Mouse (Mus musculus) stomach, embryonic 14.5 days (tissue): ENCODE measurements at regions not wholly inside any gene's neighbourhood (a gene's known extent, or its start where the extent isn't known, plus 50 kb on each side); places are given as distances from the start of the nearest gene placed in this dataset.

Experiments used
- ATAC-seq: fragments of 200-750 bp; cut with Nextera tagmentation; 2 replicates; pipeline ENCODE4 v1.8.0; 2017; ENCODE audit warnings: low read depth, moderate TSS enrichment; ENCODE audit not compliant: insufficient number of reproducible peaks, insufficient read depth, low FRiP score
- H3K27ac ChIP-seq: fragments of 300-500 bp; sonication (generic); 2 replicates; pipeline ENCODE4 v1.5.1; 2014; ENCODE audit warnings: mild to moderate bottlenecking, low read length, moderate library complexity, mixed read lengths
- H3K27me3 ChIP-seq: fragments of 300-500 bp; sonication (generic); 2 replicates; pipeline ENCODE4 v1.6.1; 2014; ENCODE audit warnings: low read length, control low read depth, mixed read lengths; ENCODE audit not compliant: control insufficient read depth, insufficient read depth
- H3K36me3 ChIP-seq: fragments of 300-500 bp; sonication (generic); 2 replicates; pipeline ENCODE4 v1.6.1; 2014; ENCODE audit warnings: mild to moderate bottlenecking, control low read depth, low read length, moderate library complexity, mixed read lengths; ENCODE audit not compliant: control insufficient read depth, insufficient read depth
- H3K4me1 ChIP-seq: fragments of 300-500 bp; sonication (generic); 2 replicates; pipeline ENCODE4 v1.6.1; 2014; ENCODE audit warnings: low read length, control low read depth, mixed read lengths; ENCODE audit not compliant: control insufficient read depth, insufficient read depth
- H3K4me2 ChIP-seq: fragments of 300-500 bp; sonication (generic); replicated peaks from 2 replicates; pipeline ENCODE4 v1.6.1; 2014; ENCODE audit warnings: low read depth, low read length, control low read depth
- H3K4me3 ChIP-seq: fragments of 300-500 bp; sonication (generic); 2 replicates; pipeline ENCODE4 v1.5.1; 2014; ENCODE audit warnings: low read depth, low read length, control low read depth
- H3K9ac ChIP-seq: fragments of 300-500 bp; sonication (generic); replicated peaks from 2 replicates; pipeline ENCODE4 v1.6.1; 2014; ENCODE audit warnings: low read depth, mild to moderate bottlenecking, control low read depth, low read length, moderate library complexity, mixed read lengths
- H3K9me3 ChIP-seq: fragments of 300-500 bp; sonication (generic); 2 replicates; pipeline ENCODE4 v1.6.1; 2016; ENCODE audit warnings: low read depth, low read length, control low read depth; ENCODE audit not compliant: control insufficient read depth
- WGBS: fragments of 180-500 bp; shearing (Covaris S2); extraction: QIAGEN DNeasy Blood & Tissue Kit; methylation state at CpG from one replicate; pipeline ENCODE4 v1.1.7; 2014; 5-methylcytosine and 5-hydroxymethylcytosine counted together

DNA sequence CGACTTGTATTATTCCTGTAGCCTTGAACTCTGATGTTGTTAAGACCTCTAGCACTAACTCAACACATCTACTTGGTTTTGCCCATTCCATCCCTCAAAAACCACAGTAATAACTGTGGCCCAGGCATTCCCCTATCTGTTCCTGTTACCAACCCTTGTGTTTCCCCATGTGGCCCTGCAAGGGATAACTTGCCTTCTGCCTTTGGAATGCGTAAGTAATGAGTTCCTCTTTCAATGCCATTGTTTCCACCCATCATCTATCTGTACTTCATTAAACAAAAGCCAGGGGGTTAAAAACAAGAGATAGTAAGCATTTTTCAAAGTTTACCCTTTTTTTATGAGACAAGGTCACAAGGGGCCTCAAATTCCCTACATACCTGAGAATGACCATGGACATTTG is 60.5 kb upstream of the 1110032F04Rik start:
- H3K27ac ChIP-seq, result no peak overlapping the region
- no peaks in the 10 kb centered on the region for H3K4me1 ChIP-seq
- H3K9ac ChIP-seq, result no peak overlapping the region
- 88% methylated on average over 2 of the region's 2 CpGs for WGBS
- no peaks in the 10 kb centered on the region for H3K36me3 ChIP-seq
- H3K4me2 ChIP-seq, result no peak overlapping the region
- no peak overlapping the region for H3K4me3 ChIP-seq
- no peaks in the 10 kb centered on the region for H3K27me3 ChIP-seq
- H3K9me3 ChIP-seq, result no peaks in the 10 kb centered on the region
- ATAC-seq, result no peak

DNA sequence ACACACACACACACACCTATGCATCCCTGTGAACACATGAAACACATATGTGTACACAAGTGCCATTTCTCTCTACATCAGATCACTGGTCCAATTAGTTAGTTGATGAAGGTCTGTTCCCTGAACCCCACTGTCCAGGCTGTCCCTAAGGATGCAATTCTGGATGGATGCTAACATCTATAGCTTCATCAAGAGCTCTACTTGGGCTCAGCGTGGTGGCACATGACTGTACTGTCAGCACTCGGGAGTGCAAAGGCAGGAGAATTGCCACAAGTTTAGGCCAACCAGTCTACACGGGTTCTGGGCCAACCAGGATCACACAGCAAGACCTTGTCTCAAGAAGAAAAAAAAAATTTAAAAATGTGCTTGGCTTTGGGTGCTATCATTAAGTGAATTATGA is 55.9 kb upstream of the 1110032F04Rik start:
- no peak overlapping the region for H3K4me3 ChIP-seq
- no peaks in the 10 kb centered on the region for H3K36me3 ChIP-seq
- WGBS, result 88% methylated on average over 3 of the region's 3 CpGs
- H3K4me1 ChIP-seq, result no peaks in the 10 kb centered on the region
- H3K27me3 ChIP-seq, result no peaks in the 10 kb centered on the region
- H3K27ac ChIP-seq, result no peak overlapping the region
- H3K9me3 ChIP-seq, result no peaks in the 10 kb centered on the region
- no peak overlapping the region for H3K9ac ChIP-seq
- ATAC-seq, result no peak
- H3K4me2 ChIP-seq, result no peak overlapping the region

DNA sequence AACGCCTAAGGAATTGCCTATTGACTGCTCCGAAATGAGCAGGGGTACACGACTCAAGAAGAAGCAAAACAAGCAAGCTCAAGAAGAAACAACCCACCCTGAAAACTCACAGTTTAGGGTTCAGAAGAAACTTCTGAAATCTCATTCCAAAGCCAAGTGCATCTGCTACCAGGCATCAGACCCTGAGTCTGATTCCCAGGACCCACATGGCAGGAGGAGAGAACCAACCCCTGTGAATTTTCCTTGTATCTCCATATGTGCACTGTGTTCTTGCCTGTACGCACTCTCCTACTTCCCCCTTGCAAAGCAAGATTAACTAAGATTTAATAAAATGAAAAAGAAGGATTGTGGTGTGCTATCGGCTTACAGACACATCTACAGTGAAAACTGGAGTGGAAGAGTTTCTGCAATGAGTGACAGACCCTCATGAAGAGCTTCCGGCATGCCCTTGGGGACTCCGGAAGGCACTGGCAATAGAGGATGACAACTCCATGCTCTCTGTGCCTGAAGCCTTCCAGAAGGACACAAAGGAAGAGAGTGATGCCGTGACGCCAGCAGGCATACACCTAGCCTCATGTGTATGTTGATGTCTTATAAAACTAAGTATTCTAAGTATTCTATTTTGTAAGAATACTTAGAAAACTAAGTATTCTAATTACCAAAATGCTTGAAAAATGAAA is 55.2 kb upstream of the 1110032F04Rik start:
- no peaks in the 10 kb centered on the region for H3K9me3 ChIP-seq
- H3K4me2 ChIP-seq, result no peak overlapping the region
- no peaks in the 10 kb centered on the region for H3K36me3 ChIP-seq
- no peak overlapping the region for H3K9ac ChIP-seq
- no peak for ATAC-seq
- H3K27ac ChIP-seq, result no peak overlapping the region
- no peaks in the 10 kb centered on the region for H3K4me1 ChIP-seq
- H3K27me3 ChIP-seq, result no peaks in the 10 kb centered on the region
- no peak overlapping the region for H3K4me3 ChIP-seq
- 87% methylated on average over 9 of the region's 9 CpGs for WGBS

DNA sequence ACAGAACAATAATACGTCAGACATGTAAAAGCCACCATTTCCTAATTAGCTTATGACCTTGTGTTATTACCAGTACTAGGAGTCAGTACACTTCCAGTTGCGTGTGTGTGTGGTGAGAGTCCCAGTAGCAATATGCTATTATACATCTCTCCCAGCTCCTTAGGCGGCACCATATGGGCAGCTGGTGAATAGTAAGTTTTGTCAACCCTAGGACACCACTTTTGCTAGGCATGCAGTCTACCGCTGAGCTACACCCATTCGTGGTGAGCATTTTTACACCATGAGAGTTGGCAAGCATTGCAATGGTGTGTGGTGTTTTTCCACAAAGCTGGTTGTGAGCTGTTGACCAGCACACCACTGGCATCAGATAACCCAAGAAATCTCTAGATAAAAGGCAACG is 53.8 kb upstream of the 1110032F04Rik start:
- no peaks in the 10 kb centered on the region for H3K36me3 ChIP-seq
- no peaks in the 10 kb centered on the region for H3K9me3 ChIP-seq
- WGBS, result 87% methylated on average over 6 of the region's 6 CpGs
- H3K4me3 ChIP-seq, result no peak overlapping the region
- no peak overlapping the region for H3K4me2 ChIP-seq
- H3K9ac ChIP-seq, result no peak overlapping the region
- no peaks in the 10 kb centered on the region for H3K4me1 ChIP-seq
- ATAC-seq, result no peak
- no peak overlapping the region for H3K27ac ChIP-seq
- H3K27me3 ChIP-seq, result no peaks in the 10 kb centered on the region

DNA sequence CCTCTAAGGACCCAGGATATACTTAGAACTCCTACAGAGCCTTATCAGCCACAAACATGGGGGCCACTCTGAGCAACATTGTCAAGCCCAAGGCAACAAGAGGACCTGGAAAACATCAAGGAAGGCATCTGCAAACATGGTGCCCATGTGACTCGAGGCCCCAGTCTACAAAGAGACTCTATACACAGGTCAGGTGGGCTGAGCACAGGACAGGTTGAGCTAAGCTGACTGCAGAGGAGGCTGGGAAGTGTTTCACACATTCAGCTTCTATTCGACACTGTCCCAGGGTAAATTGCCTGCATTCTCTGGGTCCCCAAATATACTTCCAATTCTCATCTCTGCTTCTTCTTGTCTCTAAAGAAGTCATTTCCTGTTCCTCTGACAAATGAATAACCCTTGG is 52.1 kb upstream of the 1110032F04Rik start:
- Histone ChIP-seq H3K36me3 (no peaks in the 10 kb centered on the region), H3K27ac (no peak overlapping the region), H3K27me3 (no peaks in the 10 kb centered on the region), H3K4me3 (no peak overlapping the region), H3K9ac (no peak overlapping the region), H3K4me1 (no peaks in the 10 kb centered on the region), H3K9me3 (no peaks in the 10 kb centered on the region), H3K4me2 (no peak overlapping the region)
- 49% methylated on average over 2 of the region's 2 CpGs for WGBS
- no peak for ATAC-seq
